Mouse (Mus musculus): ENCODE results near the gene Fam129b. TPM values are rescaled to one million over a fixed set of nuclear protein-coding genes. Genes with fewer than 3 reads are reported as not detected.

Fam129b gene
- polyA plus RNA-seq, 1 experiment = 32.3 TPM

DNA sequence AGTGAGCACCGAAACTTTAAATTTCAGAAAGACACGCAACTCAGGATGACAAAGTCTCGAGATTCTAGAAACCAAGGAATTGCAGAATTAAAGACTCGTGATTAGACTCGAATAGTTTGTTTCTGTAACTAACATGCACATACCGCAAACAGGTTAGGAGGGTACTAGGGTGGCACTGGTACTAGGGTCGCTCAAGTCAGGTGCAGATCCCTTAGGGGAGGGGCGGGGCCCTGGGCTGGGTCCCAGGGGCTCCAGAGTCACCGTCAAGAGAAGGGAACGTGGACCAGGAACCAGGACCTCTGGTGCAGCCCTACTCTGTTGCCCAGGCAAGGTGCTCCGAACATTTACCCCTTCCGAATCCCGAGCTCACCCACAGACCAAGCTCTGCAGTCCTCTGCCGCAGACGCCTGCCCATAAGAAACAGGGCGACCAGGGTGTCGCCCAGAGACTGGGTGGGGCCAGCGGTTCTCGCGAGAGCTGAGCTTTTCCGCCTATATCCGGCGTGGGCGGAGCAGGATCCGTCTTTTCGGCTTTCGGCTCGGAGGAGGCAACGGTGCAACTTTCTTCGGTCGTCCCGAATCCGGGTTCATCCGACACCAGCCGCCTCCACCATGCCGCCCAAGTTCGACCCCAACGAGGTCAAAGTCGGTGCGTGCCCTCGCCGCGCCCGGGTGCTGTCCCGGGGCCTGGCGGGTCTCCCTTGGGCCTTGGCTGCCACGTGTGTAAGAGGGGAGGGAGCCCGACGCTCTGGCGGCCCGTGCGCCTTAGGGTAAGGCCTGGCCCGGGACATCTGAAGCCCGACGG, 85.5 kb downstream of the Fam129b start, which contains the start of the genes Rpl12 and Lrsam1:
Gene Rpl12, plus strand, starts transcription at position 368 of the 804 bp plus-strand sequence.
Gene Lrsam1, minus strand, starts transcription at position 423 of the 804 bp plus-strand sequence.
- Histone ChIP-seq H3K4me1 (ENCODE audit: control insufficient read depth, insufficient read depth, low read length) (peaks cover 13% of the 10 kb centered on the region; the same call in 1 of the 2 replicates), H3K27me3 (replicated peaks; ENCODE audit: control insufficient read depth, insufficient read depth, low read length) (no peaks in the 10 kb centered on the region), H3K27ac (ENCODE audit: insufficient read depth, low read depth, low read length) (peak within 1 kb of the TSS; percentile 27; the same call in 1 of the 2 replicates), H3K4me3 (ENCODE audit: insufficient read depth, low read depth, low read length) (peak within 1 kb of the TSS; percentile 74), H3K36me3 (ENCODE audit: control insufficient read depth, insufficient read depth, low read length) (no peaks in the 10 kb centered on the region)
- peak; percentile 96 for DNase-seq
- WGBS = 2% methylated on average over 55 of the region's 55 CpGs
- TF ChIP-seq CTCF (conservative IDR thresholded peaks at IDR 0.05; ENCODE audit: insufficient read depth, insufficient read length, low read depth, low read length) = no peak
- TF ChIP-seq POLR2A (IDR thresholded peaks at IDR 0.05; ENCODE audit: low read depth, low read length) = peak; percentile 74

DNA sequence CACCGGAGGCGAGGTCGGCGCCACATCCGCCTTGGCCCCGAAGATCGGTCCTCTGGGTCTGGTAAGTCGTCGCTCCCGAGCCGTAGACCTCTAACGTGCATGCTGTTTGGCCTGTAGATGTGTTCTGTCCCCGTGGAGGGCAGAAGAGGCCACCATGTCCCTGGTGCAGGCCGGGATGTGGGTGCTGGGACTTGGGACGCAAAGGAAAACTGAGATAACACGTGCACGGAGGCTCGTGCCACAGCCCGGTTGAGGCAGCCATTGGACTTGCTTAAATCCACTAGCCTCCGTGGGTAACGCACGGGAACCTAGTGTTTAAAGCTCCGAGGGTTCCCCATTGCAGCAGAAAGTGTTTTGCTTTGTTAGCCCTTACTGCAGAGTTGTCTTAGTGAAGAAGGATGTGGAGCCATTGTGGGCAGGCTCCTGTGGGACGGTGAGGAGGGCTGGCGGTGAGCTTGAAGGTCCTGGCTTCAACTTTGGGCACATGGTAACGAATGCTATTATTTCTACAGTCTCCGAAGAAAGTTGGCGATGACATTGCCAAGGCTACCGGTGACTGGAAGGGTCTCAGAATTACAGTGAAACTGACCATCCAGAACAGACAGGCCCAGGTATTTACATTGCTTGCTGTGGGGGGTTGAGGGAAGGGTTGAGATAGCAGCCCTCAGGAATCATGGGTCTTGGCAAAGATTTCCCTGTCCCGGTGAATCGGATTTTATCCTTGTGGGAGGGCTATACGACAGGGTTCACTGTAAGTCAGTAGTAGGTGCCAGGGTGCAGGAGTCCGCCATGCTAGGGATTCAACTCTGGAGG, 86.4 kb downstream of the Fam129b start:
- H3K4me3 ChIP-seq (ENCODE audit: insufficient read depth, low read depth, low read length) = peak overlapping the region; percentile 74
- no peak for DNase-seq
- H3K36me3 ChIP-seq (ENCODE audit: control insufficient read depth, insufficient read depth, low read length) = no peaks in the 10 kb centered on the region
- peaks cover 13% of the 10 kb centered on the region; the same call in 1 of the 2 replicates for H3K4me1 ChIP-seq (ENCODE audit: control insufficient read depth, insufficient read depth, low read length)
- WGBS = 6% methylated on average over 33 of the region's 33 CpGs
- no peak overlapping the region for H3K27ac ChIP-seq (ENCODE audit: insufficient read depth, low read depth, low read length)
- no peaks in the 10 kb centered on the region for H3K27me3 ChIP-seq (replicated peaks; ENCODE audit: control insufficient read depth, insufficient read depth, low read length)
- TF ChIP-seq CTCF (conservative IDR thresholded peaks at IDR 0.05; ENCODE audit: insufficient read depth, insufficient read length, low read depth, low read length) (no peak), POLR2A (IDR thresholded peaks at IDR 0.05; ENCODE audit: low read depth, low read length) (no peak)

DNA sequence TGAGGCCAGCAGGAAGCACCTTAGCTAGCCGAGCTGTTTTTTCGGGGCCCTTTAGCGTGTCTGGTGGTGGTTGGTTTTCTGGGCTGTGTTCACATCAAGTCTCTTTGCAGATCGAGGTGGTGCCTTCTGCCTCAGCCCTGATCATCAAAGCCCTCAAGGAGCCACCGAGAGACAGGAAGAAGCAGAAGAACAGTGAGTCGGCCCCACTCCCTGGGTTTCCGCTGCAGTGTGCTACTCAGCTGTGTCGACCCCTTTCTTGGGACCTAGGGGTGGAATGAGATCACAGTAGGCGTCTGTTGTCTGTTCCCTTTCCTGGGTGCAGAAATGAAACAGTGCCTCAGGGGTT, 86.9 kb downstream of the Fam129b start:
- 31% methylated on average over 9 of the region's 9 CpGs for WGBS
- Histone ChIP-seq H3K27me3 (replicated peaks; ENCODE audit: control insufficient read depth, insufficient read depth, low read length) (no peaks in the 10 kb centered on the region), H3K4me3 (ENCODE audit: insufficient read depth, low read depth, low read length) (peak overlapping the region; percentile 7; the same call in 1 of the 2 replicates), H3K36me3 (ENCODE audit: control insufficient read depth, insufficient read depth, low read length) (no peaks in the 10 kb centered on the region), H3K27ac (ENCODE audit: insufficient read depth, low read depth, low read length) (no peak overlapping the region), H3K4me1 (ENCODE audit: control insufficient read depth, insufficient read depth, low read length) (peaks cover 18% of the 10 kb centered on the region; the same call in 1 of the 2 replicates)
- no peak for DNase-seq
- TF ChIP-seq CTCF (conservative IDR thresholded peaks at IDR 0.05; ENCODE audit: insufficient read depth, insufficient read length, low read depth, low read length) = no peak

DNA sequence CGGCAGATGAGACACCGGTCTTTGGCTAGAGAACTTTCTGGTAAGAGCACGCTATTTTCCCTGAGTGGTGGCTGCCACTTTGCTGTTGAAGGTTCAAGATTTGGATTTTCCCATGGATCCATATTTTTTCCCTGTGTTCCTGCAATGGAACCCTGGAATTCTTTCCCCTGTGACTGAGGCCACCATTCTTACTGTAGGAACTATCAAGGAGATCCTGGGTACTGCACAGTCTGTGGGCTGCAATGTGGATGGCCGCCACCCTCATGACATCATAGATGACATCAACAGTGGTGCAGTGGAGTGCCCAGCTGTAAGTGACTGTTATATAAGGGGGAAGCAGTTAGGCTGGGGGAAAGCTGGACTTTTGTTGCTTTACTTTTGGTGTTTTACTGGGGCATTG, 87.6 kb downstream of the Fam129b start:
- no peaks in the 10 kb centered on the region for H3K36me3 ChIP-seq (ENCODE audit: control insufficient read depth, insufficient read depth, low read length)
- no peak for TF ChIP-seq CTCF (conservative IDR thresholded peaks at IDR 0.05; ENCODE audit: insufficient read depth, insufficient read length, low read depth, low read length)
- no peak for TF ChIP-seq POLR2A (IDR thresholded peaks at IDR 0.05; ENCODE audit: low read depth, low read length)
- H3K27me3 ChIP-seq (replicated peaks; ENCODE audit: control insufficient read depth, insufficient read depth, low read length) = no peaks in the 10 kb centered on the region
- H3K4me3 ChIP-seq (ENCODE audit: insufficient read depth, low read depth, low read length) = no peak overlapping the region
- no peak for DNase-seq
- peaks cover 18% of the 10 kb centered on the region; the same call in 1 of the 2 replicates for H3K4me1 ChIP-seq (ENCODE audit: control insufficient read depth, insufficient read depth, low read length)
- H3K27ac ChIP-seq (ENCODE audit: insufficient read depth, low read depth, low read length) = no peak overlapping the region
- WGBS = 72% methylated on average over 4 of the region's 4 CpGs

DNA sequence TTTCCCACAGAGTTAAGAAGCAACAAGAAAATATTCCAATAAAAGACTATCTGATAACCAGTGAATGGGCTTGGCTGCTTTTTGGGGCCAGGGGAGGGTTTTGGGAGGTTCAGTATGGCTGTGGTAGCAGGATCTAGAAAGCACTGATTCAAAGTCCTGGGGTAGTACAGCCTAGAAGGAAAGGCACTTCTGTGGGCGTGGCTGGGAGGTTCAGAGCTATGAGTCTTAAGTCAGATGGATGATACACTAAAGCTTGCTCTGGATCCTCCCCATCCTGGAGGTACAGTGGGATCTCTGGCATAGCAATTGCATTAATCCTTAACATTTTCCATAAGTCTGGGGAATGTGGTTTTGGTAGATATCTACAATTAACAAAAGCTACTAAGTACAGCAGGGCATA, 88.1 kb downstream of the Fam129b start:
- no peaks in the 10 kb centered on the region for H3K36me3 ChIP-seq (ENCODE audit: control insufficient read depth, insufficient read depth, low read length)
- H3K27me3 ChIP-seq (replicated peaks; ENCODE audit: control insufficient read depth, insufficient read depth, low read length) = no peaks in the 10 kb centered on the region
- 89% methylated on average over 1 of the region's 1 CpGs for WGBS
- TF ChIP-seq POLR2A (IDR thresholded peaks at IDR 0.05; ENCODE audit: low read depth, low read length) (no peak), CTCF (conservative IDR thresholded peaks at IDR 0.05; ENCODE audit: insufficient read depth, insufficient read length, low read depth, low read length) (no peak)
- H3K4me1 ChIP-seq (ENCODE audit: control insufficient read depth, insufficient read depth, low read length) = peaks cover 18% of the 10 kb centered on the region; the same call in 1 of the 2 replicates
- no peak for DNase-seq
- no peak overlapping the region for H3K4me3 ChIP-seq (ENCODE audit: insufficient read depth, low read depth, low read length)
- H3K27ac ChIP-seq (ENCODE audit: insufficient read depth, low read depth, low read length) = no peak overlapping the region

DNA sequence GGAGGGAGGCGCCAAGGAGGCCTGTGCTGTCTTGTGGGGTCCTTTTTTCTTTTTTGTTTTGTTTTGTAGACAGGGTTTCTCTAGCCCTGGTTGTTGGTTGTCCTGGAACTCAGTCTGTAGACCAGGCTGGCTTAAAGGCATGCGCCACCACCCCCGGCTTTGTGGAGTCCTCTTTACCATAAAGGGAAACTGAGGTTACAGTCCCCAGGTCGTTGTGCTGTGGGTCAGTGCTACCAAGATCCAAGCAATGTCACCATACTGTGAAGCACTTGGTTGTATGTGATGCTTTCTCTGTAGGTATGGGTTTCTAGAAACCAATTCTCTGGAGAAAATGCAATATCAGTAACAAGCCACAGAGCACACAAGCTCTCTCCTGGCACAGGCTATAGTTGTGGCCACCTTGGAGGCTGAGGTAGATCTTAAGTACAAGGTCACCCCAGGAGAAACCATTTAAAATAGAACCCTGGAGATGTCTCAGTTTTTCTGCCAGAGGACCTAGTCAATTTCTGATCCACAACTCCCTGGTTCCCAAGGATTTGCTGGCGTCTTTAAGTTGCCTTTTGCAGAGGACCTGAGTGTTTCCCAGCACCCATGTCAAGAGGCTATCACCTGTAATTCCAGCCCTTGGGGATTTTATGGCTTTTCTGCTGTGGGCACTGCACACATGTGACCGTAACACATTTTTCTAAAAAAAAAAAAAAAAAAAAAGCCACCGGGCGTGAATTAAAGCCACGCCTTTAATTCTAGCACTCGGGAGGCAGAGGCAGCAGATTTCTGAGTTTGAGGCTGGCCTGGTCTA, 88.9 kb downstream of the Fam129b start:
- H3K4me1 ChIP-seq (ENCODE audit: control insufficient read depth, insufficient read depth, low read length) = peaks cover 18% of the 10 kb centered on the region; the same call in 1 of the 2 replicates
- no peaks in the 10 kb centered on the region for H3K36me3 ChIP-seq (ENCODE audit: control insufficient read depth, insufficient read depth, low read length)
- H3K27me3 ChIP-seq (replicated peaks; ENCODE audit: control insufficient read depth, insufficient read depth, low read length) = no peaks in the 10 kb centered on the region
- no peak overlapping the region for H3K27ac ChIP-seq (ENCODE audit: insufficient read depth, low read depth, low read length)
- 57% methylated on average over 10 of the region's 10 CpGs for WGBS
- TF ChIP-seq POLR2A (IDR thresholded peaks at IDR 0.05; ENCODE audit: low read depth, low read length) (no peak), CTCF (conservative IDR thresholded peaks at IDR 0.05; ENCODE audit: insufficient read depth, insufficient read length, low read depth, low read length) (no peak)
- DNase-seq = no peak
- no peak overlapping the region for H3K4me3 ChIP-seq (ENCODE audit: insufficient read depth, low read depth, low read length)

Measured in kidney, adult 2 months (tissue).